Mouse (Mus musculus): ENCODE results near the gene Rsad1. TPM values are rescaled to one million over a fixed set of nuclear protein-coding genes. Genes with fewer than 3 reads are reported as not detected.

Rsad1 gene
- polyA plus RNA-seq, 1 experiment from 2014 or later: 2.5 TPM

Other genes starting within 250 kb of the Rsad1 start
- 57.8 to 99.2 TPM (median 95.9 TPM) in 3 replicates for gene Luc7l3, start 227.3 kb downstream of the Rsad1 start, polyA plus RNA-seq (2018)
- gene Ankrd40, start 221.3 kb downstream of the Rsad1 start, polyA plus RNA-seq (2018): 51.9 to 117 TPM (median 63.5 TPM) in 3 replicates
- gene Abcc3, start 156.3 kb downstream of the Rsad1 start, polyA plus RNA-seq (2018): 91.2 to 119 TPM (median 103 TPM) in 3 replicates
- not detected in 3 replicates for gene Cacna1g, start 75.1 kb downstream of the Rsad1 start, polyA plus RNA-seq (2018)
- gene Spata20, start 63.1 kb downstream of the Rsad1 start, polyA plus RNA-seq (2018): not detected in 3 replicates
- gene Epn3, start 49.3 kb downstream of the Rsad1 start, polyA plus RNA-seq (2018): not detected in 3 replicates
- gene Mycbpap, start 27.5 kb downstream of the Rsad1 start, polyA plus RNA-seq (2018): 0.11 to 0.23 TPM in 2 of 3 replicates, not detected in the other
- gene Chad, start 15.8 kb upstream of the Rsad1 start, polyA plus RNA-seq (2018): not detected in 3 replicates
- gene Acsf2, start 52.6 kb upstream of the Rsad1 start, polyA plus RNA-seq (2018): 8.6 to 26.2 TPM (median 15.8 TPM) in 3 replicates
- 83.8 to 180 TPM (median 108 TPM) in 3 replicates for gene Lrrc59, start 80.5 kb upstream of the Rsad1 start, polyA plus RNA-seq (2018)
- gene Mrpl27, start 104.5 kb upstream of the Rsad1 start, polyA plus RNA-seq (2018): 67.1 to 97.3 TPM (median 81.8 TPM) in 3 replicates
- 0.60 to 4.3 TPM (median 1.5 TPM) in 3 replicates for gene Eme1, start 104.7 kb upstream of the Rsad1 start, polyA plus RNA-seq (2018)
- gene Xylt2, start 128.3 kb upstream of the Rsad1 start, polyA plus RNA-seq (2018): 65.3 to 164 TPM (median 81.4 TPM) in 3 replicates
- gene Gm11541, start 155.2 kb upstream of the Rsad1 start, polyA plus RNA-seq (2018): 0.30 TPM in 1 of 3 replicates, not detected in the others
- not detected in 3 replicates for gene Cdc34b, start 192.5 kb upstream of the Rsad1 start, polyA plus RNA-seq (2018)
- not detected in 3 replicates for gene Tmem92, start 233.4 kb upstream of the Rsad1 start, polyA plus RNA-seq (2018)